Mouse (Mus musculus) kidney, postnatal 36 days (tissue): Measurements from ENCODE around the gene Slc9b2.

ENCODE experiments used
- DNase-seq, 2 experiments: peaks; one replicate each; pipeline ENCODE4 v3.0.0; 2021 to 2022; ENCODE audit warnings: mixed read lengths in 2 of 2

Gene Slc9b2

DNA sequence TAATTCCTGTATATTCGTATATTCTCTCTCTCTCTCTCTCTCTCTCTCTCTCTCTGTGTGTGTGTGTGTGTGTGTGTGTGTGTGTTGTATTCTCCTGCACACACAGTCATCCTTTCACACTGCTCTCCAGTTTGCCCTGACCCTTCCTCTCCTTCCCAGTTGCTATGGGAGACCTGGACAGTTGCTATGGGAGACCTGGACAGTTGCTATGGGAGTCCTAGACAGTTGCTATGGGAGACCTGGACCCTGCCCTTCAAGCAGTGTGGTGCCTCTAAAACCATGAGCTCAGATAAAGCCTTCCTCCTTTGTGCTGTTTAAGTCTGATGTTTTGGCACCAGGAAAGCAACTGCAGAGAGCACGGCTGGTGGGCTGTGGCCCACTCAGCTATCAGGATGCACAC lies 6.2 kb downstream of the Slc9b2 start:
- no peak for DNase-seq

DNA sequence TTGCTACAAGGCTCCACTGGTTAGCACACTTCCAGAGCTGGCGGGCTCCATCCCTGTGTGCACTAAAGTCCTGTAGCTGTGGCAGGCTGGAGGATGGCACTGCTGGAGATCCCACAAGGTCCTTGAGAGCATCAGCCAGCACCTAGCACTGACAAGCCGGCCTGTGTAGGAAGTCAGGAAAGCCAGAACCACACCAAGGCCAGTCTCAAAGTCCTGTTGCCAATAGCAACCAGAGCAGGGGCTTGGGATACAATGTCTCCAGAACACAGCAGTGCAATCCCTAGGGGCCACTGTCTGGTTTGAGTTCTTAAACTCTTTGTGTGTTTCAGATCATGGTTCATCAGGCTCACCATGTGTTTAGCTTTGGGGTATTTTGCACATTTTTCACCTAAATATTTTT lies 7.3 kb downstream of the Slc9b2 start:
- DNase-seq, result no peak

DNA sequence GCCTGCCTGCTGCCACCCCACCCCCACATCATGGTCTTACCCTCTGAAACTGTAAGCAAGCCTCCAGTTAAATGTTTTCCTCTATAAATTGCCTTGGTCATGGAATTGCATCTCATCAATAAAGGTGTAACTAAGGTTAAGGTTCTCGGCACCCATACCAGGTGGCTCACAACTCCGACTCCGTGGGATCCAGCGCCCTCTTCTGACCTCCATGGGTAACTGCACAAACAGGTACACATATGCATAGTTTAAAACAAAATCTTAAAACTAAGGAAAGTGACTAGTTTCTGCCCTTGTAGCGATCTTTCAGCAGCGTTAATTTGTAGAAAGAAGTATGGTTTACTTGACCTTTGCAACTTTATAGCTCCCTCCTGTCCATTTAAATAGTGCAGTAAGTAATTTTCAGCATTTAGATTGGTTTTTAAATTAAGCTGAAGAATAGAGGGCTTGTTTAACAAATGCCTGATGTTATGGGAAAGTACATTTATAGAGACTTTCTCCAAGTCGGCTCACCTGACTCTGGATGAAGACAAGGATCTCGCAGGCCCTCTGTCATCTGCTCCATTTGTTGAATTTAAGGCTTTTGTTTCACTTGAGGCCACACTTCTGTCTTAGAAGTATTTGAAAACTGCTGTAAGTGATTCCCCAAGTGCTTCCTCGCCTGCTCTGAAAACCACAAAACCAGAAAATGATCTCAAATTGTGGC lies 8.4 kb downstream of the Slc9b2 start:
- no peak for DNase-seq

DNA sequence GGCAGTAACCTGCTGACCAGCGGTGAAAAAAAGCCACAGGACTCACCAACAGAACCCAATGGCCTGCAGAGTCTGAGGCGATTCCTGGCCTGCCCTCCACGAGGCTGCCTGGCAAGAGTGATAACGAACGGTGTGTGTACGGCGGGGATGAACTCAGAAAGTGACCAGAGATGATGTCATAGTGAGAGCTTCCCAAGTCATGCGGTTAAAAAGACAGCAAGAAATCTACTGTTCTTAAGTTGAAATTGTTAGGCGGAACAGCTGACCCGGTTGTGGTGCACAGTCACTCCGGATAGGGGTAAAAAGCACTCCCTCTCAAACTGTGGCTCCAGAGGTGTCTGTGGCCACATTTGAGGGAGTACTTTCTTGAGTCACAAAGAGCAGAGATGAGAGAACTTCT lies 10.8 kb downstream of the Slc9b2 start:
- no peak for DNase-seq

DNA sequence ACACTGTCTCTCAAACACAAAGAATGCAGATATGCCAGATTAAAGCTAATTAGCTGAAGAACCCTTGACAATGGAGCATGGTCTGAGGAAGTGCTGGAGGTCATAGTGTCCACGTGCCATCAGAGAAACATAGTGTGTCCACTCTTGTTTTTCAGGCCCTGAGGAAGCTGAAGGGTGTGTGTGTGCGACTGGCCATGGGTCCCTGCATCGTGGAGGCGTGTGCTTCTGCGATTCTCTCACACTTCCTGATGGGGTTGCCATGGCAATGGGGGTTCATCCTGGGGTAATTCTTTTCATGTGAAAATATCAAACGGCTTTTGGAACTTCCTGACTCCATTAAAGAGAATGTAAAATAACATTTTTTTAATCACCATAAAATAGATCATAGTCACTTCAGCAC lies 16.9 kb downstream of the Slc9b2 start:
- DNase-seq, result no peak

DNA sequence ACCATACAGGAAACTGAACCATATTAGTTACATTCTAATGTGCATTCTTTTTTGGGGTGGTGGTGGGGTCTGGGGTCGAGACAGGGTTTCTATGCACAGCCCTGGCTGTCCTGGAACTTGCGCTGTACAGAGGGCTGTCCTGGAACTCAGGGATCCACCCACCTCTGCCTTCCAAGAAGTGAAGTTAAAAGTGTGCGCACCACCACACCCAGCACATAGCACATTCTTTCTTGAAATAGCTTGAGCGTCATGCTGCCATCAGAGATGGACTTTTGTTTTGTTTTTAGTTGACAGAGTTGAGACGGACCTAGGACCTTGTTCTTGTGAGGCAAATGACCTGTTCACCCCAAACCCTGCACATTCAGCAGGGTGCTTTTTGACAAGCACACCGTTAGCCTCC lies 19.7 kb downstream of the Slc9b2 start:
- DNase-seq, result peak; percentile 8 to 13

DNA sequence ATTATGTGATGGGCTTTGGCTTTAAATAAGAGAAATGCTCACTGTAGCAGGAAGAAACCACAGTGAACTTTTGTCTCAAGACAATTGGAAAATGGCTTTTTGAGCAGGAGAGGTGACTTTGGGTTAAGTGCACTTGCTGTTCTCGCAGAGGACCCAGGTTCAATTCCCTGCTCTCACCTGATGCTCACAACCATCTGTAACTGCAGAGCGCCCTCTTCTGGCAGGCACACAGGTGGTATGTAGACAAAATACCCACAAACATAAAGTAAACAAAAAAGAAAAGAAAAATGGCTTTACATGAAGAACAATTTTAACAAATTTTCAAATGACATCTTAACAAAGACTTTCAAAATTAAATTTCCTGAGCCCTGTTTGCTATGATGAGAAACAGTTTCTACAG lies 20.1 kb downstream of the Slc9b2 start:
- DNase-seq, result peak in 1 of 2 experiments; percentile 54

DNA sequence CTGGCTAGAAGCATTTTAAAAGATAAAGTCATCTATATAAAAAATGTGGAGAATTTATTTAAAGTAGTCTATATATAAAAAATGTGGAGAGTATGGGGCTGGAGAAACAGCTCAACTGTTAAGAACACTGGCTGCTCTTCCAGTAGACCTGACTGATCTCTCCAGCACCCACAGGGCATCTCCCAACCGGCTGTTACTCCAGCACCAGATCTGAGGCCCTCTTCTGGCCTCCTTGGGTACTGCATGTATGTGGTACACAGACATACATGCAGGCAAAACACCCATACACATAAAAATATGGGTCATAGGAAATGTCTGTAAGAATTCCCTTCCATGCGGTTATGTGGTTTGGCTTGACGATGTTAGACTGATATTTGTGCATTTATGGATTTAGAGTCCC lies 21.1 kb downstream of the Slc9b2 start:
- peak; percentile 73 to 88 for DNase-seq

DNA sequence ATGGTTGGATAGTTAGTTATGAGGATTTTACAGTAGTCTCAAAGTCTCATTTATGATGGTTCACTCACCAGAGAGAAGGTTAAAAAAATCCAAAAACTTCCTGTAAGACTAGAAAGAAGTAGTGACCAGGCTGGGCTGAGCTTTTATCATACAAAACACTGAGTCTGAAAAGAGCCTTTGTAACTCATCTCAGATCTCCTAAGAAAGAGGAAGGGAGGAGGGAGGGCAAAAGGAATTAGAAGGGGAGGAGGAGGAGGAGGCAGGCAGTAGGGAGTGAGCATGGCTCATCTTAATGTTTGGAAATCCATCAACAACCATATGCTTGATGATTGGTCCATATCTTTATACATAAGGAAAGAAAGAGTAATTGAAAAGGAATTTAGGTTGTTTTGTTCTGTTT lies 25.2 kb downstream of the Slc9b2 start:
- DNase-seq, result no peak

DNA sequence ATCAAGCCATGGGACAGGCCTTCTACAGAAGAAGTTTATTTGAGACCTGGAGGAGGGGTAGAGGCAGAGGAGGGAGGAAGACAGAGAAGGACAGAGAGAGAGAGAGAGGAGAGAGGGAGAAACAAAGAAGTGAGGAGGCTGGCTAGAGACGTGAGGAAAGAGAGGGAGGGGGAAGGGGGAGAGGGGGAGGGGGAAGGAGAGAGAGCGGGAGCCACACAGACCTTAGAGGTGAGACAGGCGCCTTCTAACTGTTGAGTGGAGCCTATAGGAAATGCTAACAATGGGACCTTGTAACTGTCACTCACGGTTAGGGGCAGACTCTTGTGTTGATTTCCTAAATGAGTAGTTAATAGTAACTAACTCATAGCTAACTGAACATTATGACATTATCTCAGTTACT lies 26.3 kb downstream of the Slc9b2 start:
- DNase-seq, result no peak

DNA sequence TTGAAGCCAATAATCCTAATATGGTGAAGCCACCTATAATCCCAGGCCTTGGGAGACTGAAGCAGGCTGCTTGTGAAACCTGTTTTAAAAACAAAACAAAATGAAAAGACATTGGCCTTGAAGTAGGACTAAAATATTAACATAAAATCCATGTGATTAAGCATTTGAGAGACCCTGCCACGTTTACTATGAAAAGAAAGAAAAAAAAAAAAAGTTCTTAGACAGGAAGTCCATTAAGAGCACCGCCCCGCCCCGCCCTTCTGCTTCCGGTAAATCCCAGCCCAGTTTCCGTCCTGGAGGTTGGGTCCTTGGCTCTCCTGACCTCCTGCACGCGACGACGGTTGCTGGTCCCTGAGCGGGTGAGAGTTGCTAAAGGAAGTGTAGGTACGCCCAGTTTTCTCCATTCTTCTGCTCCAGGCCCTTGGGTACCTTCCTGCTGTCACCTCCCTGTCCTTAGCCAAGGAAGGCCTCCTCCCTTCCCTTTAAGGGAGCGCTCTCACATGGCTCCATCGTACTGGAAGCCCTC lies 40.3 kb downstream of the Slc9b2 start, which contains the start of gene Slc9b1:
Gene Slc9b1, plus strand, starts transcription at position 291 of the 526 bp plus-strand sequence.
- peak; percentile 30 to 32 for DNase-seq

DNA sequence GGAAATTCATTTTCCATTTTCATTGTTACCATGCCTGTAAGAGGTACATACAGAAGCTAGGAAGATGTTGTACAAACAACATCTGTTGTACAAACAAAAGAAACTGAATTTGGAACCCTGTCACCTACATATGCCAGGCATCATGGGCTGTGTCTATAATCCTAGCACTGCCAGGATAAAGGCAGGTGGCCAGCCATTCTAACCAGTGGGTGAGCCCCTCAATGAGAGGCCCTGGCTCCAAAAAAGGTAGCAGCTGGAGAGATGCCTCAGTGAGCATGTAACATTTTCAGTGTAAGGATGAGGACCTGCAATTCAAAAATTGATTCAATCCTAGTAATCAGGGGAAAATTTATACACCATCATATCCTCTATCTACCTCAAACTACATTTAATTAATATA lies 41.5 kb downstream of the Slc9b2 start:
- no peak for DNase-seq

DNA sequence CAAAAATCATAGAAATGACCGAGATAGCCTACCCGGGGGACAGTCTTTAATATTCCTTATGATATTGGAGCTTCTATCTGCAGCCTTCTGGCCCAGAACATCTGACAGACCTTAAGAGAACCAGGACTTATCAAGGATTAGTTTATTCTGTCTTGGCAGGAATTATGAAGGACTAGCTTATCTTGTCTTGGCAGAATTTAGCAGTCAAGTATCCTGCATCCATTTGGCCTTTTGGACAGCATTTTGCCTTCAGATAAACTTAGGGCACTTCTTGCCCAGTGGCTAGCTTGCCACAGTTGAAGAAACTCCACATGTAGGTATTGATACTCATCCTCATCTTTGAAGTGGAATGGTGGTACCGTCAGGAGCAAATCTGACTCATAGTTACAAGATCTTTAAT lies 44.4 kb downstream of the Slc9b2 start:
- no peak for DNase-seq

DNA sequence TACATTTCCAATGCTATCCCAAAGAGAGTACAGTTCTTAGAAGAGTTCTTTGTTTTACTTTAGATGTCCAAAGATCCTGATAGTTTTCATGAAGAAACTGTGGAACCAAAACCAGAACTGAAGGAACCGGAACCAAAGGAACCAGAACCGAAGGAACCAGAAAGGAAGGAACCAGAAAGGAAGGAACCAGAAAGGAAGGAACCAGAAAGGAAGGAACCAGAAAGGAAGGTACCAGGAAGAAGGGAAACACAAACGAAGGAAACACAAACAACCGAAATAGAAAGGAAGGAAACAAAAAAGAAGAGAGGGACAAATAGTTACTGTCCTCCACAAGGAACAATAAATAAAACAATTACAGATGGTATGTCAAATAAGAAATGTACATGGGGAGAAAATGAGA lies 49.9 kb downstream of the Slc9b2 start:
- no peak for DNase-seq

DNA sequence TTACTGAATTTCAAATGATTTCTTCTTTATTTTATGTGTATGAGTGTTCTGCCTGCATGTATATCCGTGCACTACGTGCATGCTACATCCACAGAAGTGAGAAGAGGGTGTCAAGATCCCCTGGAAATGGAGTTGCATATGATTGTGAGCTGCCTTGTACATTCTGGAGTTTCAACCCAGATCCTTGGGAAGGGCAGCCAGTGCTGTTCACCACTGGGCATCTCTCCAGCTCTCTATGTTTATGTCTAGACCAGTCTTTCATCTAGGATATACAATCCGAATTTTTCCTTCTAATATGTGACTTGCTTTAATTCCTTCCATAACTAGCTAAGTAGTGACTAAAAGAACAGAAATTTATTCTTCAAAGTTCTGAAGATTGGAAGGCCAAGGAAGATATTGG lies 68.3 kb downstream of the Slc9b2 start:
- no peak for DNase-seq

DNA sequence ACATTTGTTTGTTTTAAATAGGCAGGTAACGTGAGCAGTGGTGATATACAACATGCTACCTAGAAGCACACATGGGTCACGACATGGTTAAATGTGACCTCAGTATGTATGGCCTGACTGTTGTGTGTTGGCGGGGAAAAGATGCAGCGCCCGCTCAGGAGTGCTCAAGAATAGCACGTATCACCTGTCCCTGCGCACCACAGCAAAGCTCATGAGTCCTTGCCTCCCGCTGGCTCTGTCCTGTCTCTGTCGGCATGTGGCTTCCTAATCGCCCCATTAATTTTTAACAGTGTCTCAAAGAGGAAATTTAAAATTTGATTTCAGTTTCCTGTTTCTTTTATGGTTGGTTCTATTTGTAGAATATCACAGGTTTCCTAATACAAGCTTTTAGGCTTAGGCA lies 69.9 kb downstream of the Slc9b2 start:
- no peak for DNase-seq

DNA sequence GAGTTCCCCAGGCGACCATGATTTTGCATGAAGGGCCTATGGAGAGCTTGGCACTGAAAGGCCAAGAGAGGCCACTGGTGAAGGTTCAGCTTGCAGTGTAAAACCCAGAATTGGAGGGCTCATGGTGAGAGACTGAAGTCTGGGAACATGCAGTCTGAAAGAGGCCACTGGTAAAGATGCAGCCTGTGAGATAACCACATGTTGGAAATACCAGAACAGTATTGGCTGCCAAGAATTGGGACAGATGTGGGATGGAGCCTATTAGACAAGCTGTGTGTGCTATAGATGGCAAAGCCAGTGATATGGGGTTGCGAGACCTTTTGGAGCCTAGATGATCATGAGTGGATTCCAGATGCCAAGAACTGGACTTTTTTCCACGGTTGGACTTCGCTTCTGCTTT lies 72.4 kb downstream of the Slc9b2 start:
- DNase-seq, result no peak

DNA sequence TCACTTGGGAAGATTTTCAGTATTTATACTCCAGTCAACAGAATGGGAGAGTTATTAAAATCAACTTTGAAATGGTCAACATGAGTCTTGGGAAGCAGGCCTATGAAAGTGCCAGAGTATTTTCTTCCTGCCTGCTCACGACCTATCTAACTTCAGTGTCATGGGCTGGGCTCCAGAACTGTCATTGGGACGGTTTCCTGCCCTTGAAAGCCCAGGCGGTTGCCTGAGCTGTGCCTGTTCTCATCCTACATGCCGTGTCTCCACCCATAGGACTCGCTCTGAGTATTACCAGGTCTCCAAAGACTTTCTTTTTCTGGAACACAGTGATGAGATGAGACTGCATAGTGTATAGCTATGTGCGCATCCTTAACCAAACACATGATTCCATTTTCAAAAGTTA lies 85.7 kb downstream of the Slc9b2 start:
- DNase-seq, result peak; percentile 33 to 49
